Mouse (Mus musculus) embryonic facial prominence, embryonic 12.5 days (tissue): ENCODE measurements around the gene Aifm1. TPM values are rescaled to one million over a fixed set of nuclear protein-coding genes. Genes with fewer than 3 reads are reported as not detected.

Experiments
- ATAC-seq: fragments of 200-750 bp; cut with Nextera tagmentation; 2 replicates; pipeline ENCODE4 v1.8.0; 2017; ENCODE audit not compliant: insufficient number of reproducible peaks, insufficient read depth, low FRiP score, low TSS enrichment
- H3K27ac ChIP-seq: fragments of 300-500 bp; sonication (generic); 2 replicates; pipeline ENCODE4 v1.5.1; 2016; ENCODE audit warnings: mild to moderate bottlenecking
- H3K27me3 ChIP-seq: fragments of 300-500 bp; sonication (generic); 2 replicates; pipeline ENCODE4 v1.6.1; 2016; ENCODE audit warnings: mild to moderate bottlenecking, moderate library complexity
- H3K36me3 ChIP-seq: fragments of 300-500 bp; sonication (generic); 2 replicates; pipeline ENCODE4 v1.6.1; 2016; ENCODE audit warnings: mild to moderate bottlenecking
- H3K4me1 ChIP-seq: fragments of 300-500 bp; sonication (generic); 2 replicates; pipeline ENCODE4 v1.6.1; 2016
- H3K4me2 ChIP-seq: fragments of 300-500 bp; sonication (generic); replicated peaks from 2 replicates; pipeline ENCODE4 v1.6.1; 2016; ENCODE audit warnings: mild to moderate bottlenecking, moderate library complexity
- H3K4me3 ChIP-seq: fragments of 300-500 bp; sonication (generic); 2 replicates; pipeline ENCODE4 v1.5.1; 2016; ENCODE audit warnings: mild to moderate bottlenecking
- H3K9ac ChIP-seq: fragments of 300-500 bp; sonication (generic); 2 replicates; pipeline ENCODE4 v1.6.1; 2016; ENCODE audit warnings: mild to moderate bottlenecking, moderate library complexity
- H3K9me3 ChIP-seq: fragments of 300-500 bp; sonication (generic); 2 replicates; pipeline ENCODE4 v1.6.1; 2016; ENCODE audit warnings: mild to moderate bottlenecking, moderate library complexity
- WGBS: fragments of 180-500 bp; shearing (Covaris S2); methylation state at CpG from one replicate; pipeline ENCODE4 v1.1.7; 2016; 5-methylcytosine and 5-hydroxymethylcytosine counted together
- polyA plus RNA-seq: library from polyadenylated mRNA; unstranded; fragments of >200 nt; fragmentation: Nextera tagmentation; extraction: Ambion mirVana; gene quantifications from 2 replicates; pipeline ENCODE4 v1.2.1, GENCODE M21; 2016

Gene Aifm1
- polyA plus RNA-seq, 1 experiment from 2014 or later, result 79.3 TPM

DNA sequence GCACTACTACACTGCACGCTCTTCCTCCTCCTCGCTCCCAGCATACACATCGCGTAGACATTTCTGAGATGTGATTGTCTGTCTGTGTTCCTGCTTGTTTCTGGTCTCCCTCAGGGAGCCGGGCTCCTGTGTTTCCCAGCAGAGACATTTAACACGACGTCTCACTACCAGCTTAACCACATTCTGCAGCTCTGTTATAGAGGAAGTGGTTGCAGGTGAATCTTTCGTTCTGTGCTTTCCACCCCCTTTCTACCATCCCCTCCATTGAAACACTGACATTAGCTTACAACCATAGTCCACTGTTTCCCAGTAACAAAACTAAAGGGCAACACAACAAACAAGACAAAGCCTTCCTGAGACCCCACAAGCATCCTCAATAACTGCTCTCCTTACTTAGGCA, 19.6 kb downstream of the Aifm1 start:
- WGBS, result 89% methylated on average over 8 of the region's 8 CpGs
- Histone ChIP-seq H3K9ac (no peak overlapping the region), H3K27ac (no peak overlapping the region), H3K4me3 (no peak overlapping the region), H3K36me3 (peaks cover 17% of the 10 kb centered on the region; the same call in 1 of the 2 replicates), H3K4me2 (no peak overlapping the region), H3K4me1 (no peaks in the 10 kb centered on the region), H3K27me3 (no peaks in the 10 kb centered on the region), H3K9me3 (no peaks in the 10 kb centered on the region)
- no peak for ATAC-seq

DNA sequence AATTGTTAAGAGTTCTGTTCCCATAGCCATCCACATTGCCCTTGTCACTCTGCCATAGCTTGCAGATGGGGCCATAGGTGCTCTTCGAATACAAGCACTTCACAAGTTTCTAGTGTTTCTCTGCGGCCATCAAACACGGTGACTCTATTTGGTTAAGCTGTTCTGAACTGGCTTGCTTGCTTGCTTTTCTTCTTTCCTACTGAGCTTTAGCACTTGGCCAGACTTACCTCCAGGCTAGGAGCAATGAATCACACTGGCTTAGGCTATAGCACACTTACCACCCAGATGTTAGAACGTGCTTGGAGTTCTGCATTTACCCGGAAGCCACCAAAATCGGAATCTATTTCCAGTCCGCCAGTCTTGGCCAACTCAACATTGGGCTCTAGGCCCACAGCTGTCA, 31.7 kb downstream of the Aifm1 start:
- Histone ChIP-seq H3K4me2 (no peak overlapping the region), H3K27me3 (no peaks in the 10 kb centered on the region), H3K4me3 (no peak overlapping the region), H3K27ac (no peak overlapping the region), H3K9ac (no peak overlapping the region), H3K9me3 (no peaks in the 10 kb centered on the region), H3K36me3 (no peaks in the 10 kb centered on the region; the same call in 1 of the 2 replicates), H3K4me1 (no peaks in the 10 kb centered on the region)
- 94% methylated on average over 7 of the region's 7 CpGs for whole genome bisulfite sequencing
- no peak for ATAC-seq

DNA sequence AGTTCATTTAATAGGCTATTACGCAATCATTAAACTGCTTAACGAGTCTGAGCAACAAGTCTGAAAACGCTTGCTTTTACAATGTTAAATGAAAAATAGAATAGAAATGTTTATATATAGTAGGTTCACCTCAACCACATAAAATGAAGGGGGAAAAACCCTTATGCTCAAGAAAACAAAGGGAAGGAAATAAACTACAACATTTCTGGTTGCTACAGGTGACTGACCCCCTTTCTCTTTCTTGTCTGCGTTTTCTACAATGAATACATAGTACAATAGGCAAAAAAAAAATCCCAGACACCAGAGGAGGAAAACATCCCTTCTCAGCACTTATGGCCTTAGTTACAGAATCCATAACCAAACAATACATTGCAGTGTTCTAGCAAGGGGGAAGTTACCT, 32.3 kb downstream of the Aifm1 start:
- H3K27me3 ChIP-seq, result no peaks in the 10 kb centered on the region
- H3K4me2 ChIP-seq, result no peak overlapping the region
- no peak for ATAC-seq
- no peaks in the 10 kb centered on the region; the same call in 1 of the 2 replicates for H3K36me3 ChIP-seq
- no peak overlapping the region for H3K27ac ChIP-seq
- WGBS, result 87% methylated on average over 4 of the region's 4 CpGs
- no peaks in the 10 kb centered on the region for H3K4me1 ChIP-seq
- no peak overlapping the region for H3K9ac ChIP-seq
- H3K9me3 ChIP-seq, result no peaks in the 10 kb centered on the region
- no peak overlapping the region for H3K4me3 ChIP-seq

DNA sequence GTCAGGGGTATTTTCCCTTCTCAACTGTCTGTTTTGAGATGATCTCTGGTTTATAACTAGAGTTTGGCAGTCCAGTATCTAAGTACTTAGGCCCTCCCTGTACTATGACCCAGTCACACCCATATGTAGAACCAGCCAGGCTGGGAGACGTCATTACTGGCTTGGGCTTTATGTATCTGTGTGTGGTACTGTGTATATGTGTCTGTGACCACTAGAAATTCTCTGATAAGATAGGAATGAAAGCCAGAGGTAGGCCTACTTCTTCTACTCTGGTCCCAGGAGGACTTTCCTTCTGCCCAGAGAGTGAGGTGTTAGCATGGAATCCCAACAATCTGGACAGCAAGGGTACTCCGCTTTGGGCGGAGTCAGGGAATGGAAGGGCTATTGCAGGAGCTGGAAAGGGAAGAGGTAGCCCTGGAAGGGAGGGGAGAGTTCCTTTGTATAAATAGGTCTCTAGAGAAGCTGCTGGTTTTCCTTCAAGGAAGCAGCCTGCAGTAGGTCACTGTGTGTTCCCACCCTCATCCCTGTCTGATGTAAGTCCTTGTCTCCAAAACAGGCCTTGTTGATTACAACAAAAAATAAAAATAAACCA, 45.9 kb downstream of the Aifm1 start:
- H3K36me3 ChIP-seq, result no peaks in the 10 kb centered on the region
- no peak overlapping the region for H3K4me2 ChIP-seq
- H3K9ac ChIP-seq, result no peak overlapping the region
- H3K27ac ChIP-seq, result no peak overlapping the region
- H3K4me1 ChIP-seq, result no peaks in the 10 kb centered on the region
- H3K4me3 ChIP-seq, result no peak overlapping the region
- H3K27me3 ChIP-seq, result no peaks in the 10 kb centered on the region
- no peaks in the 10 kb centered on the region for H3K9me3 ChIP-seq
- WGBS, result 95% methylated on average over 3 of the region's 3 CpGs
- no peak for ATAC-seq

DNA sequence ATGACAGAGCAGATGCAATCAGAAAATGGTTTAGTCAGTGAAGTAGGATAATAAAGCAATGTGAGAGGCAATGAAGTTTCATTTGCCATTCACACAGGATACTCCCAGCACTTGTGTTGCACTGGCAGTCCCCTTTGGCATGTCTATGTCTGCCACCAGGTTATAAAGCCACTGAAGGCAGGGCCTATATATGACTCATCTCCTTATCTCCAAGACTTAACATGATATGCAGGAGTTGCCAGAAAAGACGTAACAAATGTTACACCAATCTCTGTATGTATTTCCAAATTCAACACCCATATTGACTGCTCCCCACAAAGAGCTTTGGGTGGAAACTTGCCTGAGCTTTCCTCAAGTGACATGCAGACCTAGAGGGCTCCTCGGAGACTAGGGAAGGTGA, 47.2 kb downstream of the Aifm1 start:
- Histone ChIP-seq H3K36me3 (no peaks in the 10 kb centered on the region), H3K27ac (no peak overlapping the region), H3K9ac (no peak overlapping the region), H3K4me2 (no peak overlapping the region), H3K27me3 (no peaks in the 10 kb centered on the region), H3K4me1 (no peaks in the 10 kb centered on the region), H3K4me3 (no peak overlapping the region), H3K9me3 (no peaks in the 10 kb centered on the region)
- ATAC-seq, result no peak
- 91% methylated on average over 2 of the region's 2 CpGs for WGBS

DNA sequence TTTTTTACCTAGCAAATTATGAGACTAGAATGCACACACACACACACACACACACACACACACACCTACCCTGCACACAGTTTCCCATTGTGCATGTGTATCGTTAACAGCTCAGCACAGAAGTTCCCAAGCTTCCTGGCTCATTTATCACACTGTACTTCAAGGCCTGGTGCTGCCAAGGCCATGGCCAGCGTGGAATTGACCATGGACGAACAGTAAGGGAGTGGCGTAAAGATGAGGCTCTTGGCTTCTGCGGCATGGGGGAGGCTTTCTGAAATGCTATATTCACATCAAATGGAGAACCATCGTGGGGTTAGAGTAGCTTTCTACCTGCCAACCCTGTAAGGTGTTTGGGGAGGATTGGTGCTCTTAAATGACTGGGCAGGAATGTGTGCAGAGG, 48.9 kb downstream of the Aifm1 start:
- no peaks in the 10 kb centered on the region for H3K27me3 ChIP-seq
- no peak overlapping the region for H3K4me2 ChIP-seq
- no peak for ATAC-seq
- H3K4me1 ChIP-seq, result no peaks in the 10 kb centered on the region
- H3K9ac ChIP-seq, result no peak overlapping the region
- no peaks in the 10 kb centered on the region for H3K9me3 ChIP-seq
- WGBS, result 92% methylated on average over 6 of the region's 6 CpGs
- no peak overlapping the region for H3K27ac ChIP-seq
- no peak overlapping the region for H3K4me3 ChIP-seq
- H3K36me3 ChIP-seq, result no peaks in the 10 kb centered on the region

DNA sequence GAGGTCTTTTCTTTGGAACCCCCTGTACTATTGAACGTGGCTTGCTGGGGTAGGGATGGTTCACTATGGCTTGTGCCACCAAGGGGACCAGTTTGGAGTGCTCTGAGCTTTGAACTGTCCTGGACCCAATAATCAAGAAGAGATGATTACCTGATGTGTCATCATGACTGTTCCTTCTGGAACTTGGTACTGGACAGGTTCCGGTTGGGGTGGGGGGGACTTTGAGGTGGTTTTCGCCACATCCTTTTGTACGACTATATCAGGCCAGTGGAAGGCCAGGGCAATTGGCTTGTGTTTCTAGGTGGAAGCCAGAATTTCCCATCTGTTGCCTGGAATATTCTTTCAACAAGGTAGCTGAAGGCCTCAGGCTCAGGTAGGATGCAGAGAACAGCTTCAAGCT, 49.7 kb downstream of the Aifm1 start:
- Histone ChIP-seq H3K9ac (no peak overlapping the region), H3K4me3 (no peak overlapping the region), H3K4me1 (no peaks in the 10 kb centered on the region), H3K36me3 (no peaks in the 10 kb centered on the region), H3K27me3 (no peaks in the 10 kb centered on the region), H3K4me2 (no peak overlapping the region), H3K27ac (no peak overlapping the region), H3K9me3 (no peaks in the 10 kb centered on the region)
- 82% methylated on average over 4 of the region's 4 CpGs for WGBS
- no peak for ATAC-seq

DNA sequence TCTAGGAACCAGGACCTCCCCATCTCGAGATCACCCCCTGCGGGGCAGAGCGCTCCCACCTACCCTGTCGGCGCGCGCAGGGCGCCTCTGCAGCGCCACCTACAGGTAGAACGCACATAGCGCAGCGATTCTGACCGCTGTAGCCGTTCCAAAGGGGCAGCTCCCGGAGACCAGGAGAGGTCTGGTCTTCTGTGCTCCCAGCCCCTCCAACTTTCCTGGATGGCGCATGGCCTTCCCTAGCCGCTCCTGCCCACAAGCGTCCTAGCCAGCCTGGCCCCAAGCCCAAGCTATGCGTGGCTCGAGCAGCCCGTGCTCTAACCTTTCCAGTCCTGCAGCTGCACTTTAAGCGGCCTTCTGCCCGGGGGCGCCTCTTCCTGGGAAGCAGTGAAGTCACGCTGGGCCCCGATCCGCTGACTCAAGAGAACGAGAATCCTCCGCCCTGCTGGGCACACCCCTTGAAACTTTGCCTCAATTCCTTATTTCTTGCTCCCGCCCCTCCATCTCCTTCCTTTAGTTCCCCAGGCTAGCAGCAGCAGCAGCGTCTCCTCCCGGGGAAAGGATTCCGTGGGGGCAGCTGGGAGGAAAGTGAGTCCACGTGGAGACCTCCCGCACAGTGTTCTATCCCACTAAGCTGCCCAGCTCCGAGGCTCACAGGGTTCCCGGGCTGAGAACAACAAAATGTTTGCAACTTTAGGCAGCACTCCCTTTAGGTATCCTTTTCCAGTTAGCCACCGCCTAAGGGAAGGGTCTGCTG, 50.4 kb downstream of the Aifm1 start, which contains the start of gene Elf4:
Elf4 (minus strand) TSS at position 379 of the 754 bp plus-strand sequence.
- Histone ChIP-seq H3K4me3 (peak within 1 kb of the TSS; percentile 32), H3K4me1 (no peaks in the 10 kb centered on the region), H3K36me3 (no peaks in the 10 kb centered on the region), H3K9me3 (no peaks in the 10 kb centered on the region), H3K9ac (peak within 1 kb of the TSS; percentile 53), H3K27me3 (no peaks in the 10 kb centered on the region), H3K4me2 (peak within 1 kb of the TSS; percentile 56), H3K27ac (no peak within 1 kb of the TSS)
- WGBS, result 17% methylated on average over 38 of the region's 38 CpGs
- peak; percentile 86 for ATAC-seq

DNA sequence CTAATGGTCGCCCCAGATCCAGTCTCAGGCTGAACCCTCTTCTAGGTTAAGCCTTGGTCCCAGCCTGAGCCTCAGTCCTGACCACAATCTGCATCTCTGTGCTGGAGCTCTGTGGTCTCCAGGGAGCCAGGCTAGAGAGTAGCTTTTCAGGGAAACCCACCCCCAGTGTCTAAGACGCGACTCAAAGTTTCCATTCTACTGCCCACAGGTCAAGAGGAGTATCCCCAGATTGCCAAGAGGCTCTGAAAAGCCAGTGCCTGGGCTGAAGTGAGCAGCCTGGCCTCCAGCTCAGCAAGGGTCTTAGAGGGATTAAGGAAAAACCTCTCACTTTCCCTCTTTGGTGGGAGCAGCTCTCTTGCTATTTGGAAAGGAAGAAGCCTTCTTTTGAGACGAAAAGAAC, 51.1 kb downstream of the Aifm1 start:
- Histone ChIP-seq H3K9ac (no peak overlapping the region), H3K36me3 (no peaks in the 10 kb centered on the region), H3K27me3 (no peaks in the 10 kb centered on the region), H3K4me1 (no peaks in the 10 kb centered on the region), H3K4me3 (peak overlapping the region; percentile 32), H3K4me2 (peak overlapping the region; percentile 56), H3K27ac (no peak overlapping the region), H3K9me3 (no peaks in the 10 kb centered on the region)
- ATAC-seq, result no peak
- 26% methylated on average over 4 of the region's 4 CpGs for WGBS

DNA sequence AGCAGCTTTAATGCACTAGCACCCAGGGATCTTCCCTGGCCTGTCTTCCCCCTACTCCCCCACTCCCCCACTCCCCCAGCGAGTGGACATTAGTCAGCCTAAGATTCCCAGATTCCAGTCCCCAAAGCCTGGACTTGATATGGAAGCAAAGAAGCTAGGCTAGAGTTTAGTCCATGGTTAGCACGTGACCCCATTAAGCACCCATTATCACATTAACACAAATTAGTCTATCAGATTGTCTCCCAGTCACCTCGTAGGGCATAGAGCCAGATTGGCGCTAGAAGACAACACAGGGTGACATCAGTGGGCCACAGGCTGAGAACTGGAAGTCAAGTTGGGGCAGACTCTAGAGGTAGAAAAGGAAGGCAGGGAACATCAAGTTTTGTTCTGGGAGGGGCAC, 52.4 kb downstream of the Aifm1 start:
- WGBS, result 69% methylated on average over 4 of the region's 4 CpGs
- Histone ChIP-seq H3K4me1 (no peaks in the 10 kb centered on the region), H3K4me3 (no peak overlapping the region), H3K27ac (no peak overlapping the region), H3K4me2 (no peak overlapping the region), H3K9ac (no peak overlapping the region), H3K36me3 (no peaks in the 10 kb centered on the region), H3K9me3 (no peaks in the 10 kb centered on the region), H3K27me3 (no peaks in the 10 kb centered on the region)
- ATAC-seq, result no peak

DNA sequence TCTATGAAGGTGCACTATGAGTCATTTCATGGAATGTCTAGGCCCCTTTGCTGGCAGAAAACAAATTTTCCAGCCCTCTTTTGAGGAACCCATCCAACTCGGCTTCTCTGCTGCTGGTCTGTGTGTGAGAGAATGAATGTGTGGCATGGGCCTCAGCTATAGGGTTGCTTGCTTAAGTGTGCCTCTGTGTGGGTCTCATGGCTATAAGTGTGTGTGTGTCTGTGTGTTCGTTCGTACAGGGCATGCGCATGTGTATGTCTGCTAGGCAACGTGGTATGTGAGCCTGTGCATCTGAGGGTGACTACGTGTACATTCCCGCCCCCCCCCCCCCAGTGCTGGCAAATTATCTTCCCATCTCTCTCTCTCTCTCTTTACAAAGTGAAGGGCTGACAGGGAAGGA, 52.9 kb downstream of the Aifm1 start:
- H3K36me3 ChIP-seq, result no peaks in the 10 kb centered on the region
- no peak overlapping the region for H3K27ac ChIP-seq
- no peak for ATAC-seq
- H3K9me3 ChIP-seq, result no peaks in the 10 kb centered on the region
- no peak overlapping the region for H3K4me2 ChIP-seq
- H3K4me1 ChIP-seq, result no peaks in the 10 kb centered on the region
- no peaks in the 10 kb centered on the region for H3K27me3 ChIP-seq
- no peak overlapping the region for H3K4me3 ChIP-seq
- H3K9ac ChIP-seq, result no peak overlapping the region
- WGBS, result 85% methylated on average over 7 of the region's 7 CpGs

DNA sequence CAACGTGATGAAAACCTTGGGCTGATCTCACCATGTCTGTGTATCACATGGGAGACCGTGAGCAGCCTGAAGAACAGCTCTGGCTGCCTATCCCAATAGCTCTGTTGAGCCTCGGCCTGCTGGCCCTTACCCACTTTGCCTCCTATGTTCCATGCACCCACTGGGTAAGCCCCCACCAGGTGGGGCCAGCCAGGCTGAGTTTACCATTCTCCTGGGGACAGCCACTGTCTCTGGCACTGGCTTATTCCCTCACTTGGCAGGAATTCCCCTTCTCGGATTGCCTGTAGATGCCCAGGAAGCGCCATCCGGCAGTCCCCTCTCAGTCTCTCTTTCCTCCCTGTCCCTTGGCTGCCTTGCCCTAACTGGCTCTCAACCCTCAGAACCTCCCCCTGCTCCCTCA, 56.4 kb downstream of the Aifm1 start:
- H3K4me1 ChIP-seq, result no peaks in the 10 kb centered on the region
- no peak for ATAC-seq
- WGBS, result 62% methylated on average over 6 of the region's 6 CpGs

More for the DNA sequence above, 56.4 kb downstream of the Aifm1 start:
- no peak overlapping the region for H3K9ac ChIP-seq
- no peak overlapping the region for H3K4me3 ChIP-seq
- H3K27me3 ChIP-seq, result peaks cover 14% of the 10 kb centered on the region
- no peak overlapping the region for H3K27ac ChIP-seq
- no peaks in the 10 kb centered on the region for H3K36me3 ChIP-seq
- no peak overlapping the region for H3K4me2 ChIP-seq
- no peaks in the 10 kb centered on the region for H3K9me3 ChIP-seq
